Mouse (Mus musculus): ENCODE measurements around the gene Tnfrsf25. TPM values are rescaled to one million over a fixed set of nuclear protein-coding genes. Genes with fewer than 3 reads are reported as not detected.
A peak's percentile ranks its signal among the peaks of the same experiment; 100 is the strongest.

Tnfrsf25 gene
- polyA plus RNA-seq, 1 experiment, result 1.4 TPM

- peak overlapping the region; percentile 5 for H3K4me3 ChIP-seq (replicated peaks; ENCODE audit: insufficient read depth, low read depth, low read length)
- no peaks in the 10 kb centered on the region; the same call in 1 of the 2 replicates for H3K4me1 ChIP-seq (ENCODE audit: control insufficient read depth, insufficient read depth, low read length)
- no peak overlapping the region for H3K27ac ChIP-seq (ENCODE audit: insufficient read depth, low read length)
- no peaks in the 10 kb centered on the region; the same call in 1 of the 2 replicates for H3K27me3 ChIP-seq (ENCODE audit: control insufficient read depth, insufficient read depth, low read length)
- 1% methylated on average over 82 of the region's 92 CpGs for WGBS
- TF ChIP-seq POLR2A (IDR thresholded peaks at IDR 0.05; ENCODE audit: borderline replicate concordance, insufficient read depth, low read length) (no peak), CTCF (IDR thresholded peaks at IDR 0.05; ENCODE audit: borderline replicate concordance, insufficient read depth, low read depth, low read length) (no peak)
- DNase-seq, result no peak
These were observed 29.1 kb upstream of the Tnfrsf25 start for GRCm38 (mm10) chr4:152086505-152087210.

GRCm38 (mm10) chr4:152087211-152088081 is 28.3 kb upstream of the Tnfrsf25 start:
- Histone ChIP-seq H3K4me1 (ENCODE audit: control insufficient read depth, insufficient read depth, low read length) (no peaks in the 10 kb centered on the region; the same call in 1 of the 2 replicates), H3K27ac (ENCODE audit: insufficient read depth, low read length) (no peak overlapping the region), H3K27me3 (ENCODE audit: control insufficient read depth, insufficient read depth, low read length) (no peaks in the 10 kb centered on the region; the same call in 1 of the 2 replicates), H3K4me3 (replicated peaks; ENCODE audit: insufficient read depth, low read depth, low read length) (peak overlapping the region; percentile 5)
- DNase-seq, result no peak
- 21% methylated on average over 12 of the region's 12 CpGs for WGBS
- TF ChIP-seq POLR2A (IDR thresholded peaks at IDR 0.05; ENCODE audit: borderline replicate concordance, insufficient read depth, low read length) (no peak), CTCF (IDR thresholded peaks at IDR 0.05; ENCODE audit: borderline replicate concordance, insufficient read depth, low read depth, low read length) (no peak)

- H3K27ac ChIP-seq (ENCODE audit: insufficient read depth, low read length), result no peak overlapping the region
- TF ChIP-seq POLR2A (IDR thresholded peaks at IDR 0.05; ENCODE audit: borderline replicate concordance, insufficient read depth, low read length) (no peak), CTCF (IDR thresholded peaks at IDR 0.05; ENCODE audit: borderline replicate concordance, insufficient read depth, low read depth, low read length) (no peak)
- DNase-seq, result no peak
- H3K4me1 ChIP-seq (ENCODE audit: control insufficient read depth, insufficient read depth, low read length), result no peaks in the 10 kb centered on the region; the same call in 1 of the 2 replicates
- WGBS, result 9% methylated on average over 4 of the region's 4 CpGs
- H3K27me3 ChIP-seq (ENCODE audit: control insufficient read depth, insufficient read depth, low read length), result no peaks in the 10 kb centered on the region; the same call in 1 of the 2 replicates
- H3K4me3 ChIP-seq (replicated peaks; ENCODE audit: insufficient read depth, low read depth, low read length), result no peak overlapping the region
These were observed 27.6 kb upstream of the Tnfrsf25 start for GRCm38 (mm10) chr4:152088133-152088532.

- no peak for DNase-seq
These were observed 27.1 kb upstream of the Tnfrsf25 start for GRCm38 (mm10) chr4:152088556-152089120.

GRCm38 (mm10) chr4:152090191-152090590 is 25.5 kb upstream of the Tnfrsf25 start:
- TF ChIP-seq CTCF (IDR thresholded peaks at IDR 0.05; ENCODE audit: borderline replicate concordance, insufficient read depth, low read depth, low read length) (no peak), POLR2A (IDR thresholded peaks at IDR 0.05; ENCODE audit: borderline replicate concordance, insufficient read depth, low read length) (no peak)
- no peak for DNase-seq
- no peak overlapping the region for H3K4me3 ChIP-seq (replicated peaks; ENCODE audit: insufficient read depth, low read depth, low read length)
- WGBS, result 86% methylated on average over 9 of the region's 9 CpGs
- H3K4me1 ChIP-seq (ENCODE audit: control insufficient read depth, insufficient read depth, low read length), result no peaks in the 10 kb centered on the region; the same call in 1 of the 2 replicates
- no peaks in the 10 kb centered on the region; the same call in 1 of the 2 replicates for H3K27me3 ChIP-seq (ENCODE audit: control insufficient read depth, insufficient read depth, low read length)
- H3K27ac ChIP-seq (ENCODE audit: insufficient read depth, low read length), result no peak overlapping the region

More at GRCm38 (mm10) chr4:152088556-152089120, 27.1 kb upstream of the Tnfrsf25 start:
- no peak overlapping the region for H3K4me3 ChIP-seq (replicated peaks; ENCODE audit: insufficient read depth, low read depth, low read length)
- no peaks in the 10 kb centered on the region; the same call in 1 of the 2 replicates for H3K4me1 ChIP-seq (ENCODE audit: control insufficient read depth, insufficient read depth, low read length)
- TF ChIP-seq CTCF (IDR thresholded peaks at IDR 0.05; ENCODE audit: borderline replicate concordance, insufficient read depth, low read depth, low read length), result no peak
- H3K27ac ChIP-seq (ENCODE audit: insufficient read depth, low read length), result no peak overlapping the region
- 29% methylated on average over 8 of the region's 8 CpGs for WGBS
- no peaks in the 10 kb centered on the region; the same call in 1 of the 2 replicates for H3K27me3 ChIP-seq (ENCODE audit: control insufficient read depth, insufficient read depth, low read length)

GRCm38 (mm10) chr4:152092751-152093293 is 22.9 kb upstream of the Tnfrsf25 start:
- no peak for DNase-seq
- Histone ChIP-seq H3K27ac (ENCODE audit: insufficient read depth, low read length) (no peak overlapping the region), H3K4me3 (replicated peaks; ENCODE audit: insufficient read depth, low read depth, low read length) (no peak overlapping the region), H3K27me3 (ENCODE audit: control insufficient read depth, insufficient read depth, low read length) (no peaks in the 10 kb centered on the region), H3K4me1 (ENCODE audit: control insufficient read depth, insufficient read depth, low read length) (peaks cover 1% of the 10 kb centered on the region; the same call in 1 of the 2 replicates)
- TF ChIP-seq POLR2A (IDR thresholded peaks at IDR 0.05; ENCODE audit: borderline replicate concordance, insufficient read depth, low read length) (no peak), CTCF (IDR thresholded peaks at IDR 0.05; ENCODE audit: borderline replicate concordance, insufficient read depth, low read depth, low read length) (no peak)
- WGBS, result 48% methylated on average over 8 of the region's 8 CpGs

GRCm38 (mm10) chr4:152094233-152094632 is 21.5 kb upstream of the Tnfrsf25 start:
- 63% methylated on average over 12 of the region's 12 CpGs for WGBS
- TF ChIP-seq POLR2A (IDR thresholded peaks at IDR 0.05; ENCODE audit: borderline replicate concordance, insufficient read depth, low read length) (no peak), CTCF (IDR thresholded peaks at IDR 0.05; ENCODE audit: borderline replicate concordance, insufficient read depth, low read depth, low read length) (no peak)
- DNase-seq, result no peak
- H3K4me1 ChIP-seq (ENCODE audit: control insufficient read depth, insufficient read depth, low read length), result peaks cover 7% of the 10 kb centered on the region
- no peak overlapping the region for H3K4me3 ChIP-seq (replicated peaks; ENCODE audit: insufficient read depth, low read depth, low read length)
- H3K27me3 ChIP-seq (ENCODE audit: control insufficient read depth, insufficient read depth, low read length), result no peaks in the 10 kb centered on the region
- no peak overlapping the region for H3K27ac ChIP-seq (ENCODE audit: insufficient read depth, low read length)

Measured in cerebellum, adult 2 months (tissue).